Mouse (Mus musculus): ENCODE results near the gene Tubg2. TPM values are rescaled to one million over a fixed set of nuclear protein-coding genes. Genes with fewer than 3 reads are reported as not detected.

Gene Tubg2
- total RNA-seq, 2 experiments from 2014 or later, result 48.6 to 54.5 TPM

- DNase-seq (ENCODE audit: low spot score in 2 of 2), result peak; percentile 74 to 83
Observed at GRCm38 (mm10) chr11:101176933-101177773, 21.4 kb downstream of the Tubg2 start.

- DNase-seq (ENCODE audit: low spot score in 2 of 2), result no peak
Observed at GRCm38 (mm10) chr11:101178061-101179058, 22.7 kb downstream of the Tubg2 start.

GRCm38 (mm10) chr11:101179306-101179705 is 23.6 kb downstream of the Tubg2 start:
- no peak for DNase-seq (ENCODE audit: low spot score in 2 of 2)

DNA sequence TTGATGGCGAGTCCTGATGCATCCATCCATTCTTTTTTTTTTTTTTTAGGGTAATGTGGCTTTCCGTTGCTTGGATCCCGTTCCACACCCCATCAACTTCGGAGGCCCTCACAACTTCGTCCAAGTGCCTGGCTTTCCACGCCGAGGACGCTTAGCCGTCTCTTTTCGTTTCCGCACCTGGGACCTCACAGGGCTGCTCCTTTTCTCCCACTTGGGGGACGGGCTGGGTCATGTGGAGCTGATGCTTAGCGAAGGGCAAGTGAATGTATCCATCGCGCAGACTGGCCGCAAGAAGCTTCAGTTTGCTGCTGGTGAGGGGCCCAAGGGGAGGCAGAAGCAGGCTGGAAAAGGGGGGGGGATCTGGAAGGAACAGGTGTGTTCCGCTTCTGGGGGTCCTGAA is 24.6 kb downstream of the Tubg2 start:
- no peak for DNase-seq (ENCODE audit: low spot score in 2 of 2)

DNA sequence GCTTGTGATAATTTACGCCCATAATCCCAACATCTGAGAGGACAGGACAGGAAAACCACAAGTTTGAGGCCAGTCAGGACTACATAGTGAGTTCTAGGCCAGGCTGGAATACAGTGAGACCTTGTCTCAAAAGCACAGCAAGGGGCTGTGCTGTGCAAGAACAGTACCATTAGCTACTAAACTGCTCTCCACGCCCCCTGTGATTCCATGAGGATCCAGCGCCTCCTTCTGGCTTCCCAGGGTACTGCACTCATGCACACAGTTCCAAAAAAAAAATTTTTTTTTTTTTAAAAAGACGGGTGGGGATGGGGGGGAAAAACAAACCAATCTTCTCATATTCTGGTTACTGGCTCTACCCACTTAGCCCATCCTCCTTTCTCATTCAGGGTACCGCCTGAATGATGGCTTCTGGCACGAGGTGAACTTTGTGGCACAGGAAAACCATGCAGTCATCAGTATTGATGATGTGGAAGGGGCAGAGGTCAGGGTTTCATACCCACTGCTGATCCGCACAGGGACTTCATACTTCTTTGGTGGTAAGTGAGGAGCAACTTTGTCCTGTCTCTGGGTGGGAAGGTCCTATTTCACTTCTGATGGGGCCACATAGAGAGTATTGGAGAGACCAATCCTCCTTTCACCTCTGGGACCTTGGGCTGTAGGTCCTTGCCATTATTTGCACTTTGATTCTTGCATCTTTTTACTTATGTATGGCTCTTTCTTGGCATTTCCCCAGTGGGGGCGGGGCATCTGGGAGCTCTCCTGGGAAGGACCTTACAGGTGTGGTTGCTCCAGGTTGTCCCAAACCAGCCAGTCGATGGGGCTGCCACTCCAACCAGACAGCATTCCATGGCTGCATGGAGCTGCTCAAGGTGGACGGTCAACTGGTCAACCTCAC is 25.4 kb downstream of the Tubg2 start:
- peak in 1 of 2 experiments; percentile 75 for DNase-seq (ENCODE audit: low spot score in 2 of 2)

DNA sequence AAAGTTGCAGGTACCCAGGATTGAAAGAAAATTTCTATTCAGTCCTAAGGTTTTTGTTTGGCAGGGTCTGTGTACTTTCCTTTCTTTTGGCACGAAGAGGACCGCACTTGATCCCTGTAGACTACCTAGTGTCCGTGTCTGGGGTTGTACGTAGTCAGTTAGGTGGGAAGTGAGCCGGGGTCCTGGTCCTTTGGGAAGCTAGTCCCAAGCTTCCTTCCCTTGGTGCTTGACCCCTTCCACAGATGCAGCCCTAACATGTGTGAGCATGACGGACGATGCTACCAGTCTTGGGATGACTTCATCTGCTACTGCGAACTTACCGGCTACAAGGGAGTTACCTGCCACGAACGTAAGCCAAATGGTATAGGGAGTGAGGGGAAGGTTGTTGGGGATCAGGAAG is 26.3 kb downstream of the Tubg2 start:
- no peak for DNase-seq (ENCODE audit: low spot score in 2 of 2)

DNA sequence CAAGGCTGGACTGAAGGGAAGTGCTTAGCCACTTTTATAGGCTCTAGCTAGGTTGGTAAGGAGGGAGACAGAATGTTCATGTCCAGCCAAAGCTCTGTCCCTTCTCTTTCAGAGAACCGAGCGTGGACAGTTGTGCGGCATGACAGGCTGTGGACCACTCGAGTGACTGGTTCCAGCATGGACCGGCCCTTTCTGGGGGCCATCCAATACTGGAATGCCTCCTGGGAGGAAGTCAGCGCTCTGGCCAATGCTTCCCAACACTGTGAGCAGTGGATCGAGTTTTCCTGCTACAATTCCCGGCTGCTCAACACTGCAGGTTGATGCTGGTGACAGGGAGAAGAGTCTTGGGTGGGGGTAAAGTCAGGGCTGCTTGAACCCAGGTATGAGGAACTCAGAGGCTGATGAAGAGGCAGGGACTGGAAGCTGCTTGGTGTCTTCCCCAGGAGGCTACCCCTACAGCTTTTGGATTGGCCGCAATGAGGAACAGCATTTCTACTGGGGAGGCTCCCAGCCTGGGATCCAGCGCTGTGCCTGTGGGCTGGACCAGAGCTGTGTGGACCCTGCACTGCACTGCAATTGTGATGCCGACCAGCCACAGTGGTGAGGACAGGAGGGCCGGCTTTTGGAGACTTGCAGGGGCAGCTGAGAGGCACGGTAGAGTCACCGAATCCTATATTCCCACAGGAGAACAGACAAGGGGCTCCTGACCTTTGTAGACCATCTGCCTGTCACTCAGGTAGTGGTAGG is 27.2 kb downstream of the Tubg2 start:
- no peak for DNase-seq (ENCODE audit: low spot score in 2 of 2)

- no peak for DNase-seq (ENCODE audit: low spot score in 2 of 2)
Observed at GRCm38 (mm10) chr11:101184984-101185383, 29.3 kb downstream of the Tubg2 start.

GRCm38 (mm10) chr11:101185441-101185840 is 29.7 kb downstream of the Tubg2 start:
- no peak for DNase-seq (ENCODE audit: low spot score in 2 of 2)

DNA sequence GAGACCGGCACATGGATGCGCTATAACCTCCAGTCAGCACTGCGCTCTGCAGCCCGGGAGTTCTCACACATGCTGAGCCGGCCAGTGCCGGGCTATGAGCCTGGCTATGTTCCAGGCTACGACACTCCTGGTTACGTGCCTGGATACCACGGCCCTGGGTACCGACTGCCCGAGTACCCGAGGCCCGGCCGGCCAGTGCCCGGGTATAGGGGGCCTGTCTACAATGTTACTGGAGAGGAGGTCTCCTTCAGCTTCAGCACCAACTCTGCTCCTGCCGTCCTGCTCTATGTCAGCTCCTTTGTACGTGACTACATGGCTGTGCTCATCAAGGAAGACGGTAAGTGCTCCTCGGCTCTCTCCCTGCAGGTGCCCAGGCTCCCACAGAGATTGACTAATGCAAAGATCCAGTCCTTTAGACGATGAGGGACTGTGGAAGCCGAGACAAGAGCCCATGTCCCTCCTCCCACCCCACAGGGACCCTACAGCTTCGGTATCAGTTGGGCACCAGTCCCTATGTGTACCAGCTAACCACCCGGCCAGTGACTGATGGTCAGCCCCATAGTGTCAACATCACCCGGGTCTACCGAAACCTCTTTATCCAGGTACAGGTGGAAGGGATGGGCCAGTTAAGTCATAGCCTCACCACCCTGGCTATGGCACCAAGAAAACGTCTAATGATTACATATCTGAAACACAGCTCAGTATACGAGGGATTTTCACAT is 31.0 kb downstream of the Tubg2 start:
- no peak for DNase-seq (ENCODE audit: low spot score in 2 of 2)

GRCm38 (mm10) chr11:101187541-101187940 is 31.8 kb downstream of the Tubg2 start:
- DNase-seq (ENCODE audit: low spot score in 2 of 2), result no peak

GRCm38 (mm10) chr11:101188166-101188805 is 32.6 kb downstream of the Tubg2 start:
- no peak for DNase-seq (ENCODE audit: low spot score in 2 of 2)

- DNase-seq (ENCODE audit: low spot score in 2 of 2), result peak in 1 of 2 experiments; percentile 52
Observed at GRCm38 (mm10) chr11:101189495-101190180, 33.9 kb downstream of the Tubg2 start.

GRCm38 (mm10) chr11:101190181-101190912 is 34.6 kb downstream of the Tubg2 start:
- no peak for DNase-seq (ENCODE audit: low spot score in 2 of 2)

GRCm38 (mm10) chr11:101190913-101191907 is 35.5 kb downstream of the Tubg2 start:
- DNase-seq (ENCODE audit: low spot score in 2 of 2), result no peak

DNA sequence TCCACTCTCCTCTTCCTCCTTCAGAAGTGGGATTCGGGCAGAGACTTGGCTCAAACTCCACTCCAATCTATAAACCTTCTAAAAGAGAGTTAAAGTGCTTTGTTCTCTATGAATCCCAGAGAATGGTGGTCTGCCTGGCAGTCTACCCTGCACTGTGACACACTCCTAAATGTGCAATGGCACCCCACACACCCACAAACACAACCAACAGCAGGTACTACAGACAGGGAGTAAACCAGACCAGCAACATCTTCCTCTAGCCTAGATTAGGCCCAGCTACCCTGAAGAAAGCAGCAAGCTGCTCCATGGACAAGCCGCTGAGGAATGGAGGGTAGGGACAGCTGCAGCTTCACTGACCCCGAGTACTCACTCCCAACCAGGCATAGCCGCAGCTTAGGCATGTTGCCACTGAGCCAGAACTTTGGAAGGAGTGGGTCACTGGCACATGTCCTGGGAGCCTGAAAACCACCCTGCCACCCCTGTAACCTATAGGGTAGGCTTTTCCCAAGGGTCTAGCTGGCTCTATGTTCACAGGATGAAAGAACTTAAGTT is 36.3 kb downstream of the Tubg2 start:
- DNase-seq (ENCODE audit: low spot score in 2 of 2), result no peak
